Mouse (Mus musculus): ENCODE results near the gene Etv6. TPM values are rescaled to one million over a fixed set of nuclear protein-coding genes. Genes with fewer than 3 reads are reported as not detected.
A peak's percentile ranks its signal among the peaks of the same experiment; 100 is the strongest.

Gene Etv6
- total RNA-seq, 2 experiments from 2014 or later, result 47.8 TPM

DNA sequence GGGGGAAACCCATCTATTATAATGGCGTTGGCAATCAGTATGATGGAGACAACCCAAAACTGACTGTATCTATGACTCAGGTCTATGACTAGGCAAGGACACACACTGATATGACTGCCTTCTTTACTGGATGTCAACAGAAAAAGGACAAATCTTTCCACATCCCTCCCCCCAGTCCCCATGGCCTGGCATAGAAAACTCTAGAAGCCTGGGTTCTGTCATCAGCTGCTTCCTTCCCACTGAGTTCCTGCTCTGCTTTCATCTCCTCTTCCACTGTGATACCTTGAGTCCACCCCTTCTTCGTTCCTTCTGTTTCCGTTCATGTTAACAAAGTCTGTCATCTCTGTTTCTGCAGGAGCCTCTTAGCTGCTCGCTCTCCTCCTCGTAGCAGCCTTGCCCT, 170.2 kb downstream of the Etv6 start:
- no peak for DNase-seq (ENCODE audit: low spot score in 2 of 2)

DNA sequence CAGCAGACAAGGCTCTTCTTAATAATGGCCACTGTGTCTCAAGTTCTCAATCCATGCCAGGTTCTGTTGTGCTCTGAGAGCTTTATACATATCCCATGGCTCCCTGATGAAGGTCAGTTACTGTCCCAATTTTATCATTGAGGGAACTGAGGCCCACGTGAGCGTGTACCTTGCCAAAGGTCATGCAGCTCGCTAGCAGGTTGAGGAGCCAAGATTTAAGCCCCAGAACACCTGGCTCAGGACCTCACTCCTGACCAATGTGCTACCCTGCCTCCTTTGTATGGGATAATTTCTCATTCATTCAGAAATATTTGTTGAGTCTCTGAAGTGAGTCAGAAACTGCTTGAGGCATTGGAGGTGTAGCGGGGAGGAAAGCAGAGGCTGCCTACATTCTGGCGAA, 170.8 kb downstream of the Etv6 start:
- DNase-seq (ENCODE audit: low spot score in 2 of 2), result no peak

DNA sequence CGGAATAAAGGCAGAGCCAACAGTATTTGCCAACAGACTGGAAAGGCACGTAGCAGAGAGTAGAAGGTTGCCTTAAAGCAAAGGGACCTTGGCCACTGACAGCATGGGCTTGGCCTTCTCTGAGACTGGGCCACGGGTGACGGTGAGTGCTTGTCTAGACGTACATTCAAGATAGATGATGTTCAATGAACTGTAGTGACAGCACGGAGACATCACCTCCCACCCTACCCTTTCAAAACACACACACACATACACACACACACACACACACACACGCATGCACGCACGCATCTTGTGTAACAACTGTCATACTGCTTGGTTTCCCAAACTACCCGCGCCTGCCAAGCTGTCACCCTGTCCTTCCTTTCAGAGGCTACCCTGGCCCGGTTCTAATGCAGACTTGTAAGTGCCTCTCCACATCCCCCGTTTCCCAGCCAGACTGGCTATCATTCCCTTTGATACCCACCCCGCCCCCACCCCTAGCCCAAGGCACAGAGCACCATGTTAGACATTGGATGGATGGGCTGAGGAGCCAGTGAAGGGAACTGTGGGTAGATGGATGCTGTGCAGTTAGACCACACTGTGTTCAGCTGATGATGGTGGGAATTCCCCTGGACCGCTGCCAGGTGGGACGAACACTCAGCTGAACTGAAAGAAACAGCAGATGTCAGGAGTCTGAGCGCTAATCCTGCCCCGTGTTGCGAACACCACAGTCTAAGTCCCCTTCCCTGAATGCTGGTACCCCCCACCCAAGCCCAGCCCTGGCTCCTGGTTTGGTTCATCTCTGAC, 172.1 kb downstream of the Etv6 start:
- no peak for DNase-seq (ENCODE audit: low spot score in 2 of 2)

- no peak for DNase-seq (ENCODE audit: low spot score in 2 of 2)
Measured at GRCm38 (mm10) chr6:134208180-134208952, 172.9 kb downstream of the Etv6 start.

DNA sequence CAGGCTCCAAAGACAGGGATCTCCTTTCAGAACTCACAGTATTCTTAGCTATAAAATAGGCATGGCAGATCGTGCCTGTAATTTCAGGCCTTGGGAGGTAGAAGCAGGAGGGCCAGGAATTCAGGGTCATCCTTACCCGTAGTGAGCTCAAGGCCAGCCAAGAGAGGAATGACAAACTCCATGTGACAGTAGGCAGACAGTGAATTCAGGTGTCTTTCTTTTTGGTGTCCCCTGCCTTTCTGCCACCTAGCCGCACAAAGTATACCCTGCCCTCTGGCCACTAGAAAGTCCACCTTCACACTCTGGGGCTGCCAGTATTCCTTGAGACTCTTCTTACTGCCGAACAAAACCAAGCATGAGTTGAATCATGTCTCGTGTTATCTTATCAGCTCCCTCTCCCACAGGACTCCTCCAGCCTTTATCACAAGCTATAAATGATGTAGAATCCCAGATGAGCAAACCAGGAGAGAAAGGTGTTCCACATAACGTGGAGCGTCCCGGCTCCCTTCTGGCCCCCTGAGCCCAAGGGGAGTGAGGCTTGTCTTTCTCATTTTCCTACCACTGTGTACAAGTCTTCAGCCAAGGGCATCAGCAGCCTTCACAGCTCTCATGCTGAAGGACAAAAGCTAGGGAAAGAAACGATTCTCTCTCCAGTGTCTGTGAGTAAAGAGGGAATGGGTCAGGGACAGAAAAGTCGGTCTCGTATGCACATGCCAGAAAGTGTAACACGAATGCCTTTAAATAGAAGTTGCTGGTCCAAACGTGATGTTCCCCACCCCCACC, 175.4 kb downstream of the Etv6 start:
- no peak for DNase-seq (ENCODE audit: low spot score in 2 of 2)

DNA sequence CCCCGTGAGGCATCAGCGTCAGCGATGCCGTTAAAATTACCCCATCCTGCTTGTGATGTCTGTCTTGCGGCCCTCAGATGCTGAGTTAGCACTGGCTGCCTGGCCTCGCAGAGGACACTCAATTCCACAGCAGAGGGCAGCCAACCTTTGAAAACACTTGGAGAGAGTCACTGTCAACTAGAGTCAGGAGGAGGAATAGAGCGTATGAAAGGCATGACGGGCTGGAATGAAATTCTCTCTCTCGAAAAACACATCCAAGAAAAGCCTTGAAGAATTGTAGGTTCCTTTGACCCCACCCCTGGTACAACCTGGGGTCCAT, 175.9 kb downstream of the Etv6 start:
- DNase-seq (ENCODE audit: low spot score in 2 of 2), result peak in 1 of 2 experiments; percentile 24

DNA sequence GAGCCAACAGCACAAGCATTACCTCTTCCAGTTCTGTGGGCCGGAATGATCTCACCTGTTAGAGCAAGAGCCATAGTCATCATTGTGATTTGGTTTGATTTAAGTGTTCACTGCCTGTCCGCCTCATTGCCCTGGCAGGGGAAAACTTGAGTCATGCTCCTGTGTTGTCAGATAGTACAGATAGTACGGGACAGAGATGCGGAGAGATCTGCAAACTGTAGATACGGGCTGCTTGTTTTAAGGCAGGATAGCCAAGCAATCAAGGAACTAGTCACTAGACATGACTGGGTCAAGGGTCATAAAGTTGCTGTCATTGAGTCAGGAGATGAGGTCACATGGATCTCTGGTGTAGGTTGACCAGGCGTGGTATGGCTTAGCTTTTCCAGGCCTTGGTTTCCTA, 182.2 kb downstream of the Etv6 start:
- no peak for DNase-seq (ENCODE audit: low spot score in 2 of 2)

GRCm38 (mm10) chr6:134218441-134218840, 182.9 kb downstream of the Etv6 start:
- no peak for DNase-seq (ENCODE audit: low spot score in 2 of 2)

GRCm38 (mm10) chr6:134219358-134219757, 183.9 kb downstream of the Etv6 start:
- no peak for DNase-seq (ENCODE audit: low spot score in 2 of 2)

DNA sequence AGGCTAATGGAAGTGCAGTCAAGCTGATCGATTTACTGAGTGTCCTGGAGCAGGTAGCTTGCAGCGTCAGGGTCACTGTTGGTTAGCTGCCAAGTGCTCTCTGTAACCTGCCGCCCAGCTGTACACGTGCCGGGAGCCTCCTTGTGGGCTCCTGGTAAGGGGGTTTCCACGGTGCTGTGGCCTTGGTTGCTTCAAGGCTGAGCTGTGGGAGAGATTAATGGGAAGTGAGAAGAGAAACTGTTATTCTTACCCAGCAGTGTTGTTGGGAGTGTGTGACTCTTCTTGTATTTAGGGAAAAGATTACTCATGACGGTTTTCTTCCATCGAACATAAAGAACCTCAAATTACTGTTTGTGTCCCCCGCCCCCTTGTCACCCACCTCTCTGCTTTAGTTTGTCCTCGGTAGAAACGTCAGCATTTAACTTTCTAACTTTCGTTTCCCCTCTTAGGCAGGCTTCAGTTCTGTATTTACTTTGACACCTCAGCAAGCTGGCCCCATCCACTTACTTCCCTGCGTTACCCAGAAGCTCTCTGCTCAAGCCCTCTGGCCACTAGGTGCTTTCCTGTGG, 184.8 kb downstream of the Etv6 start:
- DNase-seq (ENCODE audit: low spot score in 2 of 2), result peak in 1 of 2 experiments; percentile 35

DNA sequence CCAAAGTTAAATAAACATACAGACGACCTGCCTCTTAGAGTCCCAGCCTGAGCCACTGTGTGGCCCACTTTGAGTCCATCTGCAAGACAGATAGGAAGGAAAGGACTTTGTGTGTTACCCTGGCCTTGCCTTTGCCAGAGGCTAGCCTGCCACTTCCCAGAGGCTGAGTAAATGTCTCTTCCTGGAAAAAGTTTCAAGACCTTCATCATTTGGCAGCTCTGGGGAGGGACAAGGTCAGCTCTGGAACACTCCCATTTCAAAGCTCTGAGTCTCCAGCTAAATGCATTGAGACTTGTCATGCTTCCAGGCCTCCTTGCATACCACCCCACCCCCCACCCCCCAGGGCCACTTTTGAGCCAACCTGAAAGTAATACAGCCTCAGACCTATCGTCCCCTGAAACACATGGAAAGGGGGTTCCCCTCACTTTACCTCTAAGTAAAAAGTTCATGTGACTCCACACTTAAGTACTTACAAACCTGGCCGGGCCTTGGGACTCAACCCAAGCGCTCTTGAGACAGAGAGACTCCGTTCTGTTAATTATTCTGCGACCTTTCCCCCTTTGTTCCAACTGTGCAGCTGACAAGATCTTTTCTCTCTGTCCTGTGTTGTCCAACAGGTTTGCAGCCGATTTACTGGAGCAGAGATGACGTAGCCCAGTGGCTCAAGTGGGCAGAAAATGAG, 186.9 kb downstream of the Etv6 start:
- DNase-seq (ENCODE audit: low spot score in 2 of 2), result no peak

- DNase-seq (ENCODE audit: low spot score in 2 of 2), result no peak
Measured at GRCm38 (mm10) chr6:134225564-134225963, 190.1 kb downstream of the Etv6 start.

- DNase-seq (ENCODE audit: low spot score in 2 of 2), result no peak
Measured at GRCm38 (mm10) chr6:134226349-134227169, 191.1 kb downstream of the Etv6 start.

DNA sequence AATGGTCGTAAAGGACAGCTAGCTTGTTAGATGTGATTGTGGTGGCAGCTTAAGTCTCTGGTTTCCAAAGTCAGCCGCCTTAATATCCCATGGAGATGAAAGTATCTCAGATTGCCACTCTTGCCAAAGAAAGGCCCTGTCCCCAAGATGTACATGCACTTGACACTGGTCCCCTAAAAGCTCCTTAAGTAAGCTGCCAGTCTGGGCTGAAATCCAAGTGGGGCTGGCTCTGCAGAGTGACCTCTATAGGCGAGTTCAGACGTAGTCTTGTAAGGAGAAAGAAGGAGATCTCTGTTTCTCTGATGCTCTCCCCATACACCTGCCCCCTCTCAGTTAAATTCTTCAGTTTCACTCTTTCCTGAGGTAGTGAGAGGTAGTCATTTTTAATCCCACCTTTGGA, 200.8 kb downstream of the Etv6 start:
- no peak for DNase-seq (ENCODE audit: low spot score in 2 of 2)

DNA sequence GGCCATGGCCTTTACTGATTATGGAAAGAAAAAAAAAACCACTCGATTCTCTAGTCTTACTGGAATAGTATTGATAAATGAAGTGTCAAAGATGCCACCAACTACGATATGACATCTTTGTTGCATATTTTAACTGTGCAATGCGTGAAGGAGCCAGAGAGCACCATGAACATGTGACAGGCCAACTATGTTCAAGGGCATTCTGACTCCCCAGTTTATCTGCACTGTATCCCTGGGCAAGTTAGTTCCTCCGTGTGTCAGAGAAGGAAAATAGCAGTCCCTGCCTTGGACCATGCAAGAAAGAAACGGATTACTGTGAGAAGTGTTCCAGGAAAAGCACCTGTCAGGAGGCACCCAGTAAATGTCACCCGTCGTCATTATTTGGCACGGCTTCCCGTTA, 203.0 kb downstream of the Etv6 start:
- DNase-seq (ENCODE audit: low spot score in 2 of 2), result no peak

GRCm38 (mm10) chr6:134240988-134241387, 205.5 kb downstream of the Etv6 start:
- no peak for DNase-seq (ENCODE audit: low spot score in 2 of 2)

DNA sequence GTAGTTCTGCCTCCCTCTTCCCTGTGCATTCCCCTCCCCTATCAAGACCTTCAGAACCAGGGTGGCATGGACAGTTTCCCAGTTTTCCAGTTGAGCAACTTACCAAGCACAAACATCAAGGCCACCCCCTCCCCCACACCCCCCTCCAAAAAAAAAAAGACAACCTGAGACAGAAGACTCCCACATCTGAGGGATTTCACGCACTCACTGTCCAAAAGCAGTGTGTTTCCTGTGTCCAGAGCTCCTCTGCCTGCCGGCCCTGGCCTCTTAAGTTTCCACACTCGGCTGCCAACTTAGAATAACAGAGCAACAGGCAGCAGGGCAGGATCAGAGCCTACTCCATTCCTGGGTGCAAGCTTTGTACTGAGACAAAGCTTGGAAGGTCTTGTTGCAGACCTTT, 207.6 kb downstream of the Etv6 start:
- DNase-seq (ENCODE audit: low spot score in 2 of 2), result peak in 1 of 2 experiments; percentile 24

DNA sequence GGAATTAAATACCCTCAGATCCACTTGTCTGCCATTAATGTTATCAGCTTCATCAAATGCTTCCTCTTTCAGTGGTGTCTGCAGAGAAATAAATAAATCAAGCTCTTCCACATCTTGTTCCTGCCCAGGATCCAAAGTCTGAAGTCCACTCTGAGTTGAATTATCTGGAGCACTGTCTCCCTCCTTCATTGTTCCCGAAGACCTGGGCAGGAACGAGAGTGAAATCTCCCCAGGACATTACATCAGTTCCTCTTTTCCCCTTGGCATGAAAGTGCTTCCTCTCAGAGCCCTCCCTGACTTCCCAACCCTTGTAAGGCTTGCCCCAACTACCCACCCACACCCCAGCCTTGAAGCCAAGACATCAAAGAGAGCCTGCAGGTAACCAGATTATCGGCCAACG, 208.0 kb downstream of the Etv6 start:
- DNase-seq (ENCODE audit: low spot score in 2 of 2), result no peak

DNA sequence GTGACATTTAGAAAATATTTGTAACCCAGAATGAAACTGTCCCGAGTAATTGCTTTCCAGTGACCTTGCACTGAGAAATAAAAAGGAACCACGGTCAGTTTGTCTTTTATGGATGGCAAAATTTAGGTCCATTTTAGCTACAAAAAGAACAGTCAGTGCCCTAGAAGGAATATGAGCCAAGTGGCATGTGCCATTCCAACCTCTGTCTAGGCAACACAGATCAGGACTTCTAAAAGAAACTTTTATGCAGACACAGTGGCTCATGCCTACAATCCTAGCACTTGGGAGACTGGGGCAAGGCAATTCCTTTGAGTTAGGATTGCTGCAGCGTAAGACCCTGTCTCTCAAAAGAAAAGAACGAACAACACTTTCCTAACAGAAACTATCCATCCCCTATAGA, 208.6 kb downstream of the Etv6 start:
- no peak for DNase-seq (ENCODE audit: low spot score in 2 of 2)

- no peak for DNase-seq (ENCODE audit: low spot score in 2 of 2)
Measured at GRCm38 (mm10) chr6:134246109-134246508, 210.6 kb downstream of the Etv6 start.
